Mouse (Mus musculus): ENCODE measurements around the gene G6pc2.

G6pc2 gene

GRCm38 (mm10) chr2:69244924-69245323, 34.1 kb downstream of the G6pc2 start:
- DNase-seq = no peak

DNA sequence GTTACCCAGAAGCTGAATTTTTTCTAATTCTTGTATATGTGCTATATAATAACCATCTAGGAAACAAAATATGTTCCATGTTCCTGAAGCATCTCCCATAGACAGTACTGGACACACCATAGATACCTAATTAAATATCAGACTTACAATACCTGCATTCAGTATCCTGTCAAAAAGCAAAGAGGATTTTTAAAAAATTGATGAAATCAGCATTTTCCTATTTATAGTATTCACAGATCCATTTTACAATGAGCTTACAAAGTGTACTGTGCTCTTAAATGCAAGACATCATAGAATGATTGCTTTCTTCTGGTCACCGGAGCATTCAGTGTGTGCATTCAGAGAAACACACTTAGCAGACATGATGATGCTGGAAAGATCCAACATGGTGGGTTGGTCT, 36.2 kb downstream of the G6pc2 start:
- DNase-seq = no peak

GRCm38 (mm10) chr2:69248221-69248755, 37.4 kb downstream of the G6pc2 start:
- no peak for DNase-seq

GRCm38 (mm10) chr2:69264069-69264618, 53.3 kb downstream of the G6pc2 start:
- no peak for DNase-seq

- peak; percentile 3 for DNase-seq
These were observed 65.0 kb downstream of the G6pc2 start for GRCm38 (mm10) chr2:69275875-69276274.
